Mouse (Mus musculus): ENCODE results near the gene Camsap2.

The Camsap2 gene

DNA sequence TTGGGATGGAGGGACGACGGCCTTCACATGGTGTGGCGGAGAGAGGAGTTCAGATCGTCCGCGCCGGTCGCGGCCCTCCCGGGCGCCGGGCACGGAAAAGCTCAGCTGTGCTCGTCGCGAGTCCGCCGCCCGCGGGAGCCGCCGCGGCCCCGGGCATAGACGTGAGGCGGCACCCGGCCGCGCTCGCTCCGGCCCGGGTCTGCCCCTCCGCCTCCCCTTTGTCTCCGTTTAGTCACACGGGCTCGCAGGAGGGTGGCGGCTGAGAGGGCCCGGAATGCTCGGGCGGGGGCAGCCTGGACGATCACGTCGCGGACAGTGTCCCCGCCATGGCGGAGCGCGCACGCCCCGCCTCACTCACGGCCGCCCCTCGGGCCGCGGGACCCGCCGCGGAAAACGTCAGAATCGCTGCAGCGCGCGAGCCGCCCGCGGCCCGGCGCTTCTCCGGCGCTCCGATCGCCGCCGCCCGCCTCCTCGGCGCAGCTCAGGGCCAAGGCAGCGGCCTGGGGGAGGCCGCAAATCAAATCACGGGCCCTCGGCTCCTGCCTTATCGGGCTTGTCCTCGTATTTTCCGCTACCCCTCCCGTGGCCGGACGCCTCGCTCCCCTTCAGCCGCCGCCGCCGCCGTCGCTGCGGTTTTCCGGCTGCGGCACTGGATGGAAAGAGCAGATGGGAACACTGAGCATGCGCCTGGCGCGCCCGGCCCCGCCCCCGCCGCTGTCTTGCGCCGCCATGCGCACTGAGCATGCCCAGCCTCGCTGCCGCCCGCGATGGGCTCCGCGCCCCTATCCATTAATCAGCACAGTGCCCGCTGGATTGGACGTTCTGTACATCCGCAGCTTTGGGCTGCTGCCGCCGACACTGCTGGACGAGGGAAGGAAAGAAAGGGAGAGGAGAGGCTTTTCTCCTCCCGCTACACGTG, at the start of gene Camsap2:
TSS of gene Camsap2 (minus strand) at position 651 of the 919 bp plus-strand sequence.
- in situ Hi-C loops (cut with MboI, MseI) = loop anchor here (5.0 kb wide), 1 partner anchor 67 kb away; no protein-coding TSS in a partner anchor

DNA sequence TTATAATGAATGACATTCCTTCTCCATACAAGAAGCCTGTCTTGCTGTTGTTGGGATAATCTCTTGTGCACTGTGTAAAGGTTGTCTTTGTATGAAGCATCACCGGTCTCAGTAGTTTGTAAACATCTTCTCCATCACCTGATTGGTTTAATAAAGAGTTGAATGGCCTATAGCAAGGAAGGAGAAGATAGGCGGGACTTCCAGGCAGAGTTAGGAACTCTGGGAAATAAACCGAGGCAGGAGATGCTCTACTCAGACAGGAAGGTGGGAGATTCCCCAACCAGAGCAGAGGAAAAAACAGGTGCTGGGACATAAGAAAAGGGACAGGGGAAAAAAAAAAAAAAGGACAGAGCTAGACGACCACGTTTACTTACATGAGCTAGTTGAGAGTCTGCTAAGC, 49.2 kb upstream of the Camsap2 start:
- in situ Hi-C loops (cut with MboI, MseI) = no loop called here

DNA sequence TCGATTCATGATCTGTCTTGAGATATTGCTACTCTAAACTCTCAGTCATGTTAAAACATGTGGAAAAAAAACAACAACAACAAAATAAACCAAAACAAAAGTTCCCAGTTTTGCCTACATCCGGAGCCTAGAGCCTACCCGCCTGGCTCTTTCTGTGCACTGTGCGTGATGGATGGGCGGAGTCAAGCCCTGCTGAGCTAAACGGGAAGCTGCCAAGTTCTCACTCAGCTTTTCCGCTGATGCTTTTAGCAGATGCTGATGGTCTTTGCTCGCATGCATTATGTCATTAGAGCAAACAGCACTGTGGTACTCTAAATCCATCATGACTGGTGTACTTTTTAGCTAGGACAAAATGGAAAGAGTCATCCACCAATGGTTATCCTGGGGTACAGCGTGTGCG, 48.6 kb upstream of the Camsap2 start:
- in situ Hi-C loops (cut with MboI, MseI) = no loop called here

DNA sequence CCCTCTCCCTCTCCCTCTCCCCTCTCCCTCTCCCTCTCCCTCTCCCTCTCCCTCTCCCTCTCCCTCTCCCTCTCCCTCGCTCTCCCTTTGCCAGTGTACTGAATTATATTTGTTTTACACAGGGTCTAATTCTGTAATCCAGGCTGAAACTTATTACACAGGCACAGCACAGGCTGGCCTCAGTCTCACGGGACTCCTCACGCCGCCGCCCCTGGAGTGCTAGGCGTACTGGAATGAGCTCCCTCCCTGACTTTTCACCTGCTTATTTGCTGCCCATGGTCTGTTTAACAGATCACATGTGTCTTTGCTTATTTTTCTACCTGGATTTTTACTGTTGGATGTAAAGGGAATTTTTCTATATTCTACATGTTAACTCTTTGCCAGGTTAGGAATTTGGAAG, 41.0 kb upstream of the Camsap2 start:
- in situ Hi-C loops (cut with MboI, MseI) = no loop called here

DNA sequence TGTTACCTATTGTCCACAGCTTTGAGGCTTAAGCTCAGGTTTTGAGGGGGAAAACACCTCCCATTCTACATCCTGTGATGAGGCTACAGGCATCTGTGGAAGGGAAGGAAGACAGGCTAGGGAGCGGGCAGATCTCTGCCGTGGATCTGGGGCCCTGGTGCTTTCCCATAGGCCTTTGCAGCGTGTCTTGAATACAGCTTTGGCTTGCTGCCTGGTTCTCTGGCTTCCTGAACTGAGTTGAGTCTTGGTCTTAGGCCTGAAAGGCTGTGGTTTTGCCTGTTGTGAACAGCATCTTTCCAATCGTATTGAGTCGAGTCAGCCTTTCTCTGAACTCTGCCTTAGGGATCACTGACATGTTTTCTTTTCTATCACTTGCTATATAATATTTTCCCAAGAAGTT, 35.7 kb upstream of the Camsap2 start:
- in situ Hi-C loops (cut with MboI, MseI) = no loop called here

DNA sequence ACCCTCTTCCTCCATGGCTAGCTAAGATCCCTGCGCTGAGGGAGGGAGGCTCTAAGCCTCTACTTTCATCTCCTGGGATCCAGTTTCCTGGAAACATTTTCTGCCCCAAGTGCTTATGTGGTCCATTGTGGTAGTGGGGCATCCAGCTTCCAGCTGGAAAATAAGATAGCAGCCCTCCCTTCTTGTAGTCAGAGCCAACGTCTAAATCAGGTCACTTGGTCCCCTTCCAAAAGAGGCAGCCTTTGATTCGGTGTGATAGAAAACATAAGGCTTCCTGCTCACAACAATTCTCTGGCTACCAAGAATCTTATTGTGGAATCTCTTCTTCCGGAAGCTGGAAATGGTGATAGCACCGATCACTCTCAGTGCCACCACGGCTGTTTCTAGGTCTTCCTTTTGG, 35.3 kb upstream of the Camsap2 start:
- in situ Hi-C loops (cut with MboI, MseI) = no loop called here

DNA sequence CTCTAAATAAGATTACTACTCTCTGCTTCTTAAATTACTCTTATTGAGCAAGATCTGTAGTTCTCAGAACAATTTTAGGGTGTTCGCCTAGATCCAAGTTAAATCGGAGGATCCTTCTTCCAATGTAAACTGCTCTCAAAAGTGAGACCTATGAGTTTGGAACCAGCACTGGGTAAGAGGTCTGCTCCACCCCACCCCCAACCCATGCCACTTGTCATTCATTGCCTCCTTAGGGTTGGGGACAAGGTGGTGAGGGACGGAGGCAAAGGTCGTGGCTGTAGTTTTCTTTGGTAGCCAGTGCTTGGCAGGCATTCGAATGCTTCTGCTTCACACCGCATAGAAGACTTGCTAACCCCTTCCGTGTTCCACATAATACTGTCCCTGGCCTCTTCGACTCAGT, 34.7 kb upstream of the Camsap2 start:
- in situ Hi-C loops (cut with MboI, MseI) = no loop called here

DNA sequence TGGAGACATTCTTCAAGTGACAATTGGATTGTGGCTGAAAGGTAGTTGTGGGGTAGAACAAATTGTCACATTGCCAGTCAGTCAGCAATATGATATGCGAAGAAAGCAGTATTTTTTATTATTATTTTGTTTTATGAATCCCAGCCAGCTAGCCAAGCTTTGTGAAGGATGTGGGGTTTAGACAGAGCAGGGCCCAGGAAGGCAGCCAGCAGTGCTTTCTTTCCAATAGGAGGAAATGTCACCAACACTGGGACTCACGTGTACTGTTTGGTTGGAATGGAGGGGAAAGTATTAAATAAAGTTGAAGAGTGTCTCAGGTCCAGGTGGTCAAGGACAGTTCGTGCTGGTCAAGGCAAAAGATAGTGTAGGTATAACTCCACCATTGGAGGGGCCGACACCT, 34.3 kb upstream of the Camsap2 start:
- in situ Hi-C loops (cut with MboI, MseI) = no loop called here

DNA sequence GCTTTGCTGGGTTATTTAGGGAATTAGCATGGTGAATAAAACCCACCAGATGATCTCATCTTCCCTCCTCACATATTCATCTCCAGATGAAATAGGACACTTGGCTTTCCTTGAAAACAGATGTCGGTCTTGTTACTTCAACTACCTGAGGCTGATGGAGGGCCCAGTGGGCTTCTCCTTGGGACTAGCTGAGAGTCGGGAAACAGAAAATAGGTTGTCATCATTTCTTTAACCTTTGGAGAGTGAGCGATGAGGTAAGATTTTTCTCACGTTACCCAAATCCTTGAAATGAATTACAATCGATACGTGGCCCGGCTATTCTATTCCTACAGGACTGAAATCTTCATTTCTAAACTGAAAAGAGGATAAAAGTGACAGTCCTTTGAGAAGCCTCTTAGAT, 33.4 kb upstream of the Camsap2 start:
- in situ Hi-C loops (cut with MboI, MseI) = no loop called here

DNA sequence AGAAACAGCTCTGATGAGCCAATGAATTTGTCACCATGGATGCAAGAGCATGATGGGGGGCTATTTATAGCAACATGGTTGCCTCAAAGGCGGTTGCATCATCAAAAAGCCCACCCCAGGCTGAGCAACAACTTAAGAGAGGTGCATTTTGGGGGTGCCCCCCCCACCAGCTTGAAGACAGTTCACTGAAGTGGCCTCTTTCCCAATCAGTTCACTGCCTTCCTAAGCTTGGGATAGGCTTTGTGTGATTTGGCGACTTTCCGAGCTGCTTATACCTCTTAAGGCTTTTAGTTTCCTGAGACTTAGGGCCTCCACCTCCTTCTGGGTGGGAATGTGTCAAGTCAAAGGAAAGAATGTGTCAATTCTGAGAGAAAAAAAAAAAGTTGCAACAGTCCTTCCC, 20.1 kb upstream of the Camsap2 start:
- in situ Hi-C loops (cut with MboI, MseI) = no loop called here

DNA sequence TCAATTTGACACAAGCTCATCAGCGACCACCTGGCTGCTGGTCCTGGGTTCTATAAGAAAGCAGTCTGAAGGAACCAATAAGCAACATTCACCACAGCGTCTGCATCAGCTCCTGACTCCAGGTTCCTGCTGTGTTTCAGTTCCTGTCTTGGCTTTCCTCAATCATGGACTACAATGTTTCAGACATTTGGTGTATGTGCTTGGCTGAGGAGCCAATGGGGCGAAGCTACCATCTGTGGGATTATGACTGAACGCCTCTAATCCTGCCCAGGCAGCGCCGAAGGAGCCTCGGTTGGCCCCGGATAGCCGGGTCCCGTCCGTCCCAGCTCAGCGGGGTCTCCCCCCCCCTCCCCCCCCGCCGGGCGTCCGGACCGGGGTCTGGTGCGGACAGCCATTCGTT, 18.8 kb upstream of the Camsap2 start:
- in situ Hi-C loops (cut with MboI, MseI) = no loop called here

DNA sequence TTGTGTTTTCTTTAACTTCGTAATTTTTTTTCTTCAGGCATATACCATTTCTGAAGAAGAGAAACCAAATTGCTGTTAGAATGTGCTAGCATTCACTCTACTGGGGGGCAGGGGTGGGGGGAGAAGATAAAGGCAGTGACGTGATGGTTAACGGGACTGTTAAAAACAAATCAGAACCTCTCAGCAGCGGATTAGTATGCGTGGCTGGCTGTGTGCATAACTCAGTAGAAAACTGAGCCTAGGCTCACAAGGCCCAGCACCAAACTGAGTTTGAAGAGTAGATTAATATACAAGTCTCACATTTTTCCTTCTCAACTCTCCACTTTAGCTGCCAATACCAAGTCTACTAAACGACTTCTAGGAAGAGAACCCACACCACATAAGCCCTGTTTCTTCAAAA, 17.1 kb upstream of the Camsap2 start:
- in situ Hi-C loops (cut with MboI, MseI) = no loop called here

DNA sequence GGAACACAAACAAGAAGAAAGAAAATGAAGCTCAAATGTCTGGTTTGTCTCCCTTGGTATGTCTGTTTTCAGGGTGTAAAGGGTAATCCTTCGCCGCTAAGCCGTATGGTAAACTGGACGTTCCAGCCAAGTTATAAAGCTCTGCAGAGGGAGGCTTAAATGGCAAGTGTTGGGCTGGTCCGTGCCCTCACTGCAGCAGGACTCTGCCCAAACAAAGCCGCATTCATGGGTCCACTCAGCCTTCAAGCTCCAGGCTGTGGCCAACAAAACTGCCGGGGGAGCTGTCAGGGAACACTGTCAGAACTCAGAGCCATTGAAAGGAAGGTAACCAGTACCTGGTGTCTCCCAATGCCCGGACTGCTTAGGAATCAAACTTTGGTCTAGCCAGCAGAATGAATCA, 16.7 kb upstream of the Camsap2 start:
- in situ Hi-C loops (cut with MboI, MseI) = no loop called here

DNA sequence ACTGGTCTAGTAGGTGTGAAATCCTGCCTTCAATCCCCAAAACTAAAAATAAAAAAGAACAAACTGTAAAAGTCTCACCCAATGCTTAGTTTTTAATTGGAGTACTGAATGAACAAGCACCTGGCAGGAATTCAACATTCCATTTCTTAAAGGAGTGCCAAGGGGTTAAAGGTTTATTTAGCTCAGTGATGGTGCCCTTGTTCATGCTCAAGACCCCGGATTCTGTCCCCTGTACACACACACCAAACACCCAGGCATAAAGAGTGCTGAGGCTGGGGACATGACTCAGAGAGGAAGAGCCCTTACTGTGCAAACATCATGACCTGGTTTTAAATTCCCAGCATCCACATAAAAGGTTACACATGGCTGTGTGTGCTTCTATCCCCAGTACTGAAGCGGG, 15.5 kb upstream of the Camsap2 start:
- in situ Hi-C loops (cut with MboI, MseI) = no loop called here

DNA sequence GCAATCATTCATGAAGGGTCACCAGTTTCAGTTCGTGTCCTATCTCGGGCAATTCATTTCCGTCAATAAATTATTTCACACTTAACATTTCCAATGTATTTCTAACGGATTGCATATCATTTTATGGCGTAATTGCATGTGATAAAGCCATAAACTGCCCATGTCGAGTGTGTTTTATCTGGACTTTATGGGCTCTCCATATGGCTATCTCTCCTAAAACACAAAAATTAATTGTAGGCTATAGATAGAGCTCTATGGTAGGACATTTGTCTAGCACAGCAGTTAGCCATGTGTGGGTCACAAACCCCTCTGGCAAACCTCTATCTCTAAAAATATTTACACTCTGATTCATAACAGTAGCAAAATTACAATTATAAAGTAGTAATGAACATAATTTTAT, 15.0 kb upstream of the Camsap2 start:
- in situ Hi-C loops (cut with MboI, MseI) = no loop called here

DNA sequence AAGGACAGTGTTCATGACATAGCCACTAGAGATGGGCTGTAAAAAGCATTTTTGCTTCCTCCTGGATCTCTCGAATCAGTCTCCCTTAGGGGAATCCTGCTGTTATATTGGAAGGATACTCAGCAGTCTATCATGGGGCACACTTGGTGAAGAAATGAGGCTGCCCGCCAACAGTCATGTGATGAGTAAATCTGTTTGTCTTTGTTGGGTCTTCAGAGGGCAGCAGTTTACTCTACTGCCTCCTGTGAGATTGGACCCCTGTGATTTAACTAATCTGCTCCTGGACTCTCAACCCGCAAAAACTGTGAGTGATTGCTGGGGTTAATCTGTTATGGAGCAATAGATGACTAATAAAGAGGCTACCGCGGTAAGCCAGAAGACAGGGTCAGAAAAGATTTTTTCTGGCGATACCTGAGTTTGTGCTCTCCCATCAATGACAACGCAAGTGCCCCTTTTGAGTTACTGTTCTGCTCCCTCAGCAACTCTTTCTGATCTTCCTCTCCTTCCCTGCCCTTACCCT, 13.0 kb upstream of the Camsap2 start:
- in situ Hi-C loops (cut with MboI, MseI) = no loop called here

DNA sequence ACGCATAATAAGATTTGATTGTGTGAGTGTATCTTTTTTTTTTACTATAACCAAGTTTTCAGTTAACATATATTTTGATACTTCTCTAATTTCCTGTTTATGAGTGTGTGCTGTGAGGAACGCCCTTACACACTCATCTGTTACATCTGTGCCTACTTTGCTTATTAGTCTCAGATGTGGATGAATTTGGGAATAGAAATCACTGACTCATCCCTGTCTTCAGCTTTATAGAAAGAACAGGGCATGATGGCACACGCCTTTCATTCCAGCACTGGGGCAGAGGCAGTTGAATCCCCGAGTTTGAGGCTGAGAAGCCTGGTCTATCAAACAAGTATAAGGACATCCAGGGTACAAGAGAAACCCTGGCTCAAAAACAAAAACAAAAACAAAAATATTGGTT, 9.7 kb upstream of the Camsap2 start:
- in situ Hi-C loops (cut with MboI, MseI) = no loop called here

DNA sequence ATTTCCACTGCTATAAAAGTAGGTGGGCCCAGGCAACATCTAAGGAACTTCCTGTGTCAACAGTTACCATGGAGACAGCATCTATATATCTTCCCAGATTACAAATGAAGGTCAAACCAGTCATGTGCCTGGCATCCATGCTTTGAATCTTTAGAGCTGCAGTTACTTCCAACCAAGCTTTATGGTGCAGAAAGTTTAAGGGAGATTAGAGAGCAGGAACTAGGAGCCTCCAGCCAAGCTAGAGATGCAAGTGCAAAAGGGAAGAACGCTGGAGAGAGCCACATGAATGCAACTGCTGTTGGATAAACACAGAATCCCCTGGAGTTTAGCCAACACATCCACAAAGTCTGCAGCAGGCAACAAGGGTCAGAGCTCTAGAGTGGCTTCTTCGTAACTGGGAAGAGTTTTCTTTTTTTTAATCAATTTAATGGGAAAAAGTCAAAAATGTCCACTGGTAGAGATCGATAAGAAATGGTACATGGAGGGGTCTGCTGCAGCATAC, 4.8 kb upstream of the Camsap2 start:
- in situ Hi-C loops (cut with MboI, MseI) = no loop called here

DNA sequence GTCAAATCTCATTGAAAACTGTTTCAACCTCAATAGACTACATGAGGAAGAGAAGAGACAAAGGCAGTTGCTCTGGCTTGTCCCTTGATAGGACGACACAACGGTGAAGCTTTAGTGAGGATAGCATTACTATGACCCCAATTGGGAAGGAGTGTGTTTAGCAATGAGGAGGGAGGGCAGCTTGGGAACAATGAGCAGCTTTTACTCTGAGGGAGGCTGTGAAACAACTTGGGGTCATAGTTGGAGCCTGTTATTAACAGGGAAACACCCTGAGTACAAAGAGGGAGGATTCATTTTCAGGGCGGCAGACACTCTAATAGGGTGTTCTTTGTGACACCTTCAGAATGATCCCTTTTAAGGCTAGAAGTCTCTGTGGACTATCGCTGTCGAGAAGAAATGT, 2.2 kb upstream of the Camsap2 start:
- in situ Hi-C loops (cut with MboI, MseI) = loop anchor here (5.0 kb wide), 1 partner anchor 64 kb away; no protein-coding TSS in a partner anchor

DNA sequence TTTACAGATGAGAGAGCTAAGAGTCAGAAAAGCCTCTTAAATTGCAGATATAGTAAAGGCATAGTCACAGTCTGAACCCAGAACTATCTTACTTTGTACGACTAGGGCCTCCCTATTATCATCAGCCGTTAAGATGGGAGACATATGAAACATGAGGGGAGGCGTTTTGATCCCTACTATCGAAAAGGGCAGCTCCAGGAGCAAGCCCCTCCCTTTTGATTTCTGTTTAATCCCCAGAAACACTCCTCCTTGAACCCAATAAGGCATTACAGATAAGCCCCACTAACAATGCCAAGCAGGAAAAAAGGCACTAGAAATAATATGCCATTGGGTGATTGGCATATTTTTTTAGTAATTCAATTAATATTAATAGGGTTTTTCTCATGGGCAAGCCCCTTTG, 1.2 kb upstream of the Camsap2 start:
- in situ Hi-C loops (cut with MboI, MseI) = loop anchor here (5.0 kb wide), 1 partner anchor 65 kb away; no protein-coding TSS in a partner anchor

DNA sequence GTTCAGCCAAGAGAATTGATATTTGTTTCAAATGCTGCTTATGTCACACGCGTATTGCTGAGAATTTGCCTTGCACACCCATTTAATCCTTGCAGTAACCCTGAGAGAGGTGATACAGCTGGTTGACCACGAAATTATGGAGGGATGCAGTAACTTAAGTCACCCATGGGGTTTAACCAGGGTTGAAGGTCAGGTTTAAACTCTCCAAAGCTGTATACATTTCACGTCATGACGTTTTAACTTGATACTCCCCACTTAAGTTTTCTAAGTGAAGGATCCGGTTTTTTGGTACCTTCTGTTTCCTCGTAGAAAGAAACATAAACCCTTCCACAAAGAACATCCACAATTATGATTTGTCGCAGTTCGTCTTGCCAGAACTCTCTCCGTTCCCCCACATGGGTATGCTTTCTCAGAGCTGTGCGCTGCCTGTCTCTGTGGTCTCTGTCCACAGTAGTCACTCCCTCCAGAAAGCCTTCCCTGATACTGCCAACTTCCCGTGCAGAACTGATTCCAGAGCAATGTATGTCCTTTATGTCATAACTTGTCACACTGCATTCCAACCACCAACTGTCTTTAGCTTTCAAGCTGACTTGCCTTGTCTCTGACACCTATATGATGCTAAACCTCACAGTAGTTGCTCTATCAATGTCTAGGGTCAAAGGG, 600 bp upstream of the Camsap2 start:
- in situ Hi-C loops (cut with MboI, MseI) = loop anchor here (5.0 kb wide), 1 partner anchor 66 kb away; no protein-coding TSS in a partner anchor

DNA sequence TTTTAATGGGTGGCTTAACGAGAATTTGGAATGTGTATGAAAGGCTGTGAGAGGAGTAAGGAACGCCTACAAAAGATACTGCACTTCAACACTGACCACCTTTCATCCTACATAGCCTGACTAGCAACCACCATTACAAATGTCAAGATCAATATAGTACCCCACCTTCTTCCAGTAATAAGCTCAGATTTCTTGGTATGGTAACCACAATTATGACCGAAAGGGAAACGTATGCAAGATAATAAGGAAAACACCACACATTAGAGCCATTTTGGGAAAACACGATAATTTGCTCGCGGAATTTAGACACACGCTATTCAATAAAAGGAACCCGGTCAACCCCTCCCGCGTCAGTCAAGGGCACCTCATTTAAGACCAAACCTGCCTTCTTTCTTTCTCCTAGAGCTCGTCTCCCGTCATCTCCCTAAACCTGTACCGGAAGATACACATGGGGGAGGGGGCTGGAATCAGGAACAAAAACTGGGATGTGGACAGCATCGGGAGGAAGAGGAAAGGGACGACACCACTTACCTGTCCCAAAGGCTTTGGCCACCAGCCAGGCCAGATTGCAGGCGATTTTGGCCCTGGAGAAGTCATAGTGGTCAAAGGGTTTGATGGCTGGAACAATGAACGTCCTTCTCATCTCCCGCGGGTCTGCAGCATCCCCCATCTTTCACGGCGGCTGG, 993 bp downstream of the Camsap2 start:
- in situ Hi-C loops (cut with MboI, MseI) = loop anchor here (5.0 kb wide), 1 partner anchor 67 kb away; no protein-coding TSS in a partner anchor
